Mouse (Mus musculus) E14TG2a.4 (cell line): ENCODE measurements around the gene Hjurp.

Source experiments
- CTCF ChIP-seq: conservative IDR thresholded peaks from 2 replicates; pipeline ENCODE4 v1.5.1; 2014; ENCODE audit warnings: low read length
- NANOG ChIP-seq: IDR thresholded peaks from 2 replicates; pipeline ENCODE4 v1.6.1; 2014; ENCODE audit warnings: borderline replicate concordance, low read length, mixed read lengths
- POU5F1 ChIP-seq: IDR thresholded peaks from 2 replicates; pipeline ENCODE4 v1.6.1; 2014; ENCODE audit warnings: low read length, borderline replicate concordance

- TF ChIP-seq CTCF (no peak), NANOG (no peak), POU5F1 (no peak)
Observed at GRCm38 (mm10) chr1:88286887-88287696, 9.7 kb upstream of the Hjurp start.
